Mouse (Mus musculus) right cerebral cortex, postnatal 36 days (tissue): ENCODE results near the gene Meis1.

Experiments
- DNase-seq, 2 experiments: peaks; one replicate each; pipeline ENCODE4 v3.0.0; 2022; ENCODE audit warnings: low spot score in 2 of 2, mixed read lengths in 1 of 2

The Meis1 gene

GRCm38 (mm10) chr11:19014441-19015161, 4.2 kb downstream of the Meis1 start:
- no peak for DNase-seq

DNA sequence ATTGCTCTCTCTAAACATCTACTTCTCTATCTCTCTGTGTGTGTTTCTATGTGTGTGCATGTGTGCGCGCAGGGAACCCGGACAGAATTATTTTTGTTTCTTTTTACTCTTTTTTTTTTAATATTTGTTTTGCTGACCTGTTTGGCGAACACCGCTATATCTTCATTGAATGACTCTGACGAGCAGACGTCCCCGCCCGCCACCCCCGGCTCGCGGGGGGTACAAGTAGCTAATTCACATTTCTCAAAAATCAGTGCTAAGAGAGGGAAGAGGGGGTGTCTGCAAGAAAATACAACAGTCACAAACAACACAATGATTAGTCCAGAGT, 4.7 kb downstream of the Meis1 start:
- no peak for DNase-seq

- no peak for DNase-seq
Measured at GRCm38 (mm10) chr11:19013141-19014112, 5.4 kb downstream of the Meis1 start.

DNA sequence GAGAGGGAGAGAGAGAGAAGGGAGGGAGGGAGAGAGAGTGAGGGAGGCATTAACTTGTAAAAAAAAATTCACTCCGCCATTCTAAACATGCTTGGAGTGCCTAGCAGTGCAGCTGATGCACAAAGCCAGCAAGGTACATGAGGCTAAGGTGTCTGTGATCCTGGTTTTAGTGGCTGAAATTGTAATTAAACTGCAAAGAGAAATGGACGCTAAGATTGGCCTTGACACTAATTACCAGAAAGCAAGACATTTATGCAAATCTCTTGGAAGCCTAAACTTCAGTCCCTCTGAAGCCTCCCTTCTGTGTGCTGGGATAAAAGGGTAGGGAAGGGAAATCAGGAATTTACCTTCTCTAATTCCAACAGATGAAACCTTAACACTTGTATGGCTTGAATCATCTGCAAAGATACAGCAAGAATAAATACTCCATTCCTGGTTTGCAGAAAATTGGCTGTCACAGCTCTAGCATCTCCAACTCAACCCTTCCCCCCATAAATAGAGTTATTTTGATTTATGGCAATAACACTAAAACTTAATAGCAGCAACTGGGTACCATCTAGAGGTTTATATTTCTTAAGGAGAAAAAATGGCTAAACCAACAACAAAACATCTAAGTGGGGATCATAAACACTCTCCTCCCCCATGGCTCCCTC, 6.2 kb downstream of the Meis1 start:
- no peak for DNase-seq

DNA sequence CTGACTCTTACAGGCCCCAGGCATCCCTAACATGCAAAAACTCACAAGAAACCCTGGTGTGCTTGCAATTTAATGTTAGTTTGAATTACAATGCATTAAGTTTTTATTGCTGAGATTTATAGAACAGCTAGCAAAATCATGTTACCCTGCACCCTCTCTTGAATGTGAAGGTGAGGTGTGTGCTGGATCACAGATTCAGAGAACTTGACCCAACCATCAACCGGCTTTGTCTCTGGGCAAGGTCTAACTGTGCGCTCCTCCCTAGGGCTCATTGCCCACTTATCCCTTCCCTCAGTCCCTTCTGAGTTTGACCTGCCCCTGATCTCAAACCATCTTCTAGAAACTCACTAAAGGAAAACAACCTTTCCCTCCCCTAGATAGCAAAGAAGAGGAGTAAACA, 6.8 kb downstream of the Meis1 start:
- DNase-seq = no peak

DNA sequence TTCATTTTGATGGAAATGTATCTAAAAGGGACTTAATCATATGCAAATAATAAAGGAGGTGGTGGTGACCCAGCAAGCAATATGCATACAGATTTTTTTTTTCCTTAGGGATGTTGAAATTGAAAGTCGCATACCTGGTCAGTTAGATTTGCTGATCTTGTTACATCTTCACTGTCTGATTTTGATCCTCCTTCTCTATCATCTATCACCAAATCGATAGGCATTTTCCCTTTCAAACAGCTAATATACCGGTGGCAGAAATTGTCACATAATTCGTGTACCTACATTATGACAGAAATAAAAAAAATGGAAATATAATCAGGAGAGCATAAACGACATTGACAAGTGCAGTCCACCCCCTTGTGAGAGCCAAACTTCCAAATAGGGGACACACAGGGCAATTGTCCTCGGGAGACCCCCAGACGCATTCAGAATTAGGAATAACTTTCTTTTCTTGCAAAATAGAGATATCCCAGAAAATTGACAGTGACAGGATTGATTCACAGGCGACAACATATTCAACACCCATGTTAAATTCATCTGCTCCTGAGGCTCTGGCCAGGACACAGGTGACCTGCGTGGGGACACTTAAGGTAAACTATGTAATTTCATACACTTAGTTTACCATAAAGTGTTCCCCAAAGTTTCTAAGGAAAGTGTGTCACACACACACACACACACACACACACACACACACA, 7.5 kb downstream of the Meis1 start:
- no peak for DNase-seq

GRCm38 (mm10) chr11:19010396-19010811, 8.4 kb downstream of the Meis1 start:
- no peak for DNase-seq

DNA sequence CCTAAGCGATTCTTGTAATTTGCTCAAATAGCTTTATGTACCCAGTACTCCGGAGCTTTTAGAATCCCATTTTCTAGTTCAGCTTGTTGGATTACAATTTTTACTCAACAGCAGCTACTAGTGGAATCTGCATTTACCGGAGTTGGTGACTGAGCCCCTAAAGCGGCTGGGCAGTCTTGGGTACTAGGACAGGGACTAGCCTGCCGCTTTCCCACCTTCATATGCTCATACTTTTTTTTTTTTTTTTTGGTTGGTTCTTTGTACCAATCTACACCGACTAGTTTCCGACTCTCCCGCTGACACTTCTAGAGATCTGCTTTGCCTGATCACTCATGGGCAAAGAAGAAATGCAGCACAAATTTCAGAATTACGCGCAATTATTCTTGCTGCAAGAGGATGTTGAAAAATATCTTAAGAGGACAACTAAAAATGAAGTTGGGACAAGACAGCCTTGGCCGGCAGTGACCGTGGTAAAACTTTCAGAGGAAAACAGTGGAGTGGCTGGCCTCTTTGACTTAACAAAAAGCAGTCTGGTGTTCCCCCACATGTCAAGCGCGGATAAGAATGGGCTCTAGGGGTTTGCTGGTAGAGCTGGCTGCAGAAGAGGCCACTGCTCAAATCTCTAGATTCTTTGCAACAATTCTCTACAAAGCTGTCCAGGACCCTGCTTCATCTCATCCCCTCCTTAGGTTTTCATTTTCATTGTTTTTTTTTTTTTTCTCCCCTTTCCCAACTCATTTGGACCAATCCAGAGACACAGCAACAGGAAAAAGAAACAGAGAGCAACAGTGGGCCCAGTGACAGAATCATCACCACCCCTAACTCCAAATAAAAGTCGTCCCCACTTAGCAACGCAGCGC, 9.0 kb downstream of the Meis1 start:
- no peak for DNase-seq

- DNase-seq = no peak
Measured at GRCm38 (mm10) chr11:19008610-19009384, 10.0 kb downstream of the Meis1 start.

DNA sequence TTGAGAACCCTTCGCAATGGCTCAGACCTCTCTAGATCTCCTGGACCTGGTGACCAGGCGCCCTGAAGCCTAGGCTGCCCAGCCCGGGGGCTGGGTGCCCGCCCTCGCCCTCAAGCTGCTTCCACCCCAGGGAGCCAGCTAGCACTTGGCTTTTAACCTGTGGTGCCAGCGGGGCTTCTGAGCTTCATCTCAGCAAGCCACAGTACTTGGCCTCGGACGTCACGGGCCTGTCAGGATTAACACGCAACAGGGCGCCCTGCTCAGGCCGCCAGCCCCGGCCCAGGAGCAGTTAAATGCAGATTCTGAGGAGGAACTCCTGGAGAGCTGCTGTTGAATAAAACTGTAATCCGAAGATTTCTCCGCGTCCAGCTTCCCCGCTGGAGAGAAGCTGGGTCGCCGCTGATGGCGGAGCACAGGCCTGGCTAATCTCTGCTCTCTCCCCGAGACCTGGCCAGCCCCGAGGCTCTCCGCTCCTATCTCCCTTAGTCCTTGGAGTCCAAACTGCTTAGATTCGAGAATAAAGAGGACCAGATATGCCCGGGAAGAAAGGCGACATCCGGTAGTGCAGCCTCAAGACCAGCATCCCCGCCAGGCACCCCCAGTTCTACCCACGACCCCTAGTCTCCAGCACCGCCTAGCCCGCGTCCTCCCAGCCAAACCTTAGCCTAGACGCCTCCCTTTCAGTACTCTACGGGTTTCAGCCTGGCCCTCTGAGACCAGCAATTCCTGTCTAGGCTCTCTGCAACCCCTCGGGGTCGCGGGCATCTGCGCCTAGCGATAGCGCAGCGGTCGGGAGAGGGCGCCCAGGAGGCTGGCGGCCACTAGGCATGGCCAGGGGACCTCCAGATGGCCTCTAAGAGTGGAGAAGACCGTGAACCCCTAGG, 11.0 kb downstream of the Meis1 start:
- no peak for DNase-seq

- no peak for DNase-seq
Measured at GRCm38 (mm10) chr11:19007068-19007467, 11.7 kb downstream of the Meis1 start.

- no peak for DNase-seq
Measured at GRCm38 (mm10) chr11:19005913-19006693, 12.7 kb downstream of the Meis1 start.

- DNase-seq = no peak
Measured at GRCm38 (mm10) chr11:19005007-19005912, 13.5 kb downstream of the Meis1 start.

DNA sequence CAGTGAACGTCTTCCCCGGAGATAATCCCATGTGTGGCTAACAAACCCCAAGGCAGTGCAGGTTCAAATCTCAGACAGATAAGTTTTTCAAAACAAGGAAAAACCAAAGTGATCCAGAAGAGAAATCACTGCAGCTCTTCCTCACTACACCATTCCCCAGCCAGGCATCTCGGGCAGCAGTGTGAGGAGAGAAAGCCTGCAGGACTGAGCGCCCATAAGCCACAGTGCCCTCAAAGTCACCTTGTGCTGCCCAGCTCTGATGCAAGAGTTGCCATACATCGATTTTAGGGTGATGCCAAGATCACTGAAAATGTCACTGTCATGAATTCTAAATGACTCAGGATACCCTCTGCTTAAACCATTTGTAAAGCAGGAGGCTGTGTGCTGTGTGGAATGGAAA, 15.7 kb downstream of the Meis1 start:
- no peak for DNase-seq

DNA sequence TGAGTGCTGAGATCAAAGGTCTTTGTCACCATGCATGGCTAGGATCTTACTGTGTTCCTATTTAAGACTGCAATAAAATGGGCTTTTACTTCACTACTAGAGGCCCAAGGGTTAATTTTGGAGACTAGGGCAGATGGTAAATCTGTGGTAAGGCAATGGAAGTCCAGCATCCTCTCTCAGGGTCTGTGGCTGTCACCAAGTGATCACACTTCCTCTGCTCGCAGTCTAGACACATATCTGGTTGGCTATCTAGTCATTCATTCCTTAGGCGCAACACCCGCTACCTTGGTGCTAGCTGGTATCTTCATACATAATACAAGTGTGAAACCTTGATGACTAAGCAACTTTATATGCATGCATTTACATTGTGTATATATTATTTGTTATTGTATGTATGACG, 22.0 kb downstream of the Meis1 start:
- no peak for DNase-seq

DNA sequence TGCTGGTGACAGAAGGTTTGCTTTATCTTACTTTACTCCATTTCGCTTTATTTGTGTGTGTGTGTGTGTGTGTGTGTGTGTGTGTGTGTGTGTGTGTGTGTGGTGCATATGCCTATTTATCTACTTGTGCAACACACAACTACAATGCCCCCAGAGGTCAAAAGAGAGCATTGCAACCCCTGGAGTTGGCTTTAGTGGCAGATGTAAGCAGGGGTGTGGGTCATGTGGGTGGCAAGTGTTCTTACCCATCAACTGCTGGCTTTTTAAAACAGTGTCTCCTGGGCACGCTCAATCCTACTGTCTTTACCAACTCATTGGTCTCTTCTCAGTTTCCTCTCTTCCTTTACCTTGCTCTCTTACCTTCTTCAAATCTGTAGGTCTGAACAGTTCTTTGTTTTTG, 22.5 kb downstream of the Meis1 start:
- DNase-seq = no peak

GRCm38 (mm10) chr11:18992796-18993195, 26.0 kb downstream of the Meis1 start:
- no peak for DNase-seq
